Mouse (Mus musculus) neural tube, embryonic 13.5 days (tissue): Measurements from ENCODE around the gene Arfip2. TPM values are rescaled to one million over a fixed set of nuclear protein-coding genes. Genes with fewer than 3 reads are reported as not detected.

Experiments
- ATAC-seq: fragments of 200-750 bp; cut with Nextera tagmentation; 2 replicates; pipeline ENCODE4 v1.8.0; 2017; ENCODE audit warnings: low read depth, mild to moderate bottlenecking, moderate TSS enrichment, moderate library complexity
- H3K27ac ChIP-seq: fragments of 300-500 bp; sonication (generic); replicated peaks from 2 replicates; pipeline ENCODE4 v1.5.1; 2015; ENCODE audit warnings: moderate library complexity, mild to moderate bottlenecking, inconsistent platforms
- H3K27me3 ChIP-seq: fragments of 300-500 bp; sonication (generic); 2 replicates; pipeline ENCODE4 v1.6.1; 2015; ENCODE audit warnings: mild to moderate bottlenecking, inconsistent platforms
- H3K36me3 ChIP-seq: fragments of 300-500 bp; sonication (generic); 2 replicates; pipeline ENCODE4 v1.6.1; 2015; ENCODE audit warnings: mild to moderate bottlenecking, inconsistent platforms
- H3K4me1 ChIP-seq: fragments of 300-500 bp; sonication (generic); replicated peaks from 2 replicates; pipeline ENCODE4 v1.6.1; 2015; ENCODE audit warnings: inconsistent platforms
- H3K4me2 ChIP-seq: fragments of 300-500 bp; sonication (generic); 2 replicates; pipeline ENCODE4 v1.6.1; 2015; ENCODE audit warnings: inconsistent platforms, mild to moderate bottlenecking, moderate library complexity
- H3K4me3 ChIP-seq: fragments of 300-500 bp; sonication (generic); 2 replicates; pipeline ENCODE4 v1.5.1; 2015; ENCODE audit warnings: mild to moderate bottlenecking, inconsistent platforms
- H3K9ac ChIP-seq: fragments of 300-500 bp; sonication (generic); 2 replicates; pipeline ENCODE4 v1.6.1; 2015; ENCODE audit warnings: moderate library complexity, mild to moderate bottlenecking, inconsistent platforms
- H3K9me3 ChIP-seq: fragments of 300-500 bp; sonication (generic); 2 replicates; pipeline ENCODE4 v1.6.1; 2016; ENCODE audit warnings: inconsistent platforms
- WGBS: fragments of 180-500 bp; shearing (Covaris S2); methylation state at CpG from one replicate; pipeline ENCODE4 v1.1.7; 2015; 5-methylcytosine and 5-hydroxymethylcytosine counted together
- polyA plus RNA-seq: library from polyadenylated mRNA; unstranded; fragments of >200 nt; fragmentation: Nextera tagmentation; extraction: Ambion mirVana; gene quantifications from 2 replicates; pipeline ENCODE4 v1.2.1, GENCODE M21; 2015

The Arfip2 gene
- polyA plus RNA-seq, 1 experiment from 2014 or later, result 82.1 TPM

DNA sequence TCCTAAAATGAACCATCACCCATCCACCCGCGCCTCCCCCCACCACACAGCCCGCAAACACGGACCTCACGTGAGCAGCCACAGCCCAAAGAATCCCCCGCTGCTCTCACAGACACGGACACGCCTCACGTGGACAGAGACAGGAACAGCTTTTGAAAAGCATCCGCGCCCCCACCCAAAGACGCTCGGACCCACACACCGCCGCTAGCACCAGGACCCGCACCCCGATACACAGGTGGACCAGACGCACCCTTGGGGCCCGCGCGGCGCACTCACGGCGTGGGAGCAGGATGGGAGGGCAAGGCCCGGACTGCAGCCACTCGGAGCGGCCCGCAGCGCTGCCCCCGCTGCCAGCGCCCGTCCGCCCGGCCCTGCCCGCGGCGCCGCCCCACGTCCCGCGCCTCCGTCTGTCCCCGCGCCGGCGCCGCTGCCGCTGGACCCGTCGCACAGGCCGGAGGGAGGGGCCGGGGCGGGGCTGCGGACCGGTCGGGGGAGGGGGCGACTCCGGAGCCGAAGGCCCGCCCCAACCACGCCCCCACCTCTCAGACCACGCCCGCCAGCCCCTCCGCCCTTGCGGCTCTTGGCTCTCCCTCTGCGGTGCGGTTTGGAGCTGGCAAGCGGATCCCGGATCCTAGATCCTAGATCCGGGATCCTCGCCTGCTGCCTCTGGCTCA, 7.0 kb downstream of the Arfip2 start, which contains the start of gene Trim3:
Trim3 (minus strand) TSS at position 445 of the 674 bp plus-strand sequence.
- Histone ChIP-seq H3K36me3 (peaks cover 28% of the 10 kb centered on the region), H3K4me2 (peak within 1 kb of the TSS; percentile 86), H3K9ac (peak within 1 kb of the TSS; percentile 95), H3K27ac (peak within 1 kb of the TSS; percentile 93), H3K27me3 (no peaks in the 10 kb centered on the region), H3K4me3 (peak within 1 kb of the TSS; percentile 86), H3K4me1 (peaks cover 72% of the 10 kb centered on the region), H3K9me3 (no peaks in the 10 kb centered on the region)
- WGBS, result under 1% methylated on average over 67 of the region's 71 CpGs
- ATAC-seq, result peak; percentile 86

DNA sequence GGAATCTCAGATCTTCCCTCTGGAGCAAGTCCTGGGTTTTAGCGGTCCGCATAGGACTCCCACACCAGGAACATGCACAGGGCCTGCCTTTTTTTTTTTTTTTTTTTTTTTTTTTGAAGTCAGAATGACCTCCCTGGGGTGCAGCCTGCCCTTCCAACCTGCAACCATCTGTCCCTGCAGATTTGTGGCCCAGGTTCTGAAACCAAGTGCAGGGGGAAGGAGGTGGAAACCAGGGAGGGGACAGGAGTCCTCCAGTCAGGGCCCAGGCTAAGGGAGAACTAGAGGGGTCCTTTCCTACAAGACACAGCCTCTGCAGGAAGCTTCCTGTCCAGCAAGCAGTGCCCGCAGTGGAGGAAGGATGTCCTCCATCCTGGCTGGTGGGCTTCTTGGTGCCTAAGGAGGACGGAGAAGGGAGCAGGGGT, 7.7 kb downstream of the Arfip2 start:
- WGBS, result 23% methylated on average over 4 of the region's 4 CpGs
- ATAC-seq, result peak; percentile 25
- H3K4me2 ChIP-seq, result peak overlapping the region; percentile 86
- no peaks in the 10 kb centered on the region for H3K27me3 ChIP-seq
- H3K4me1 ChIP-seq, result peaks cover 75% of the 10 kb centered on the region
- peaks cover 21% of the 10 kb centered on the region for H3K36me3 ChIP-seq
- H3K4me3 ChIP-seq, result peak overlapping the region; percentile 86
- no peaks in the 10 kb centered on the region for H3K9me3 ChIP-seq
- H3K9ac ChIP-seq, result peak overlapping the region; percentile 95
- H3K27ac ChIP-seq, result peak overlapping the region; percentile 93

- peak overlapping the region; percentile 73 for H3K27ac ChIP-seq
- H3K36me3 ChIP-seq, result peaks cover 20% of the 10 kb centered on the region
- peak overlapping the region; percentile 11; the same call in 1 of the 2 replicates for H3K4me2 ChIP-seq
- H3K9ac ChIP-seq, result 0 out of 2 replicates have a peak overlapping the region, but pooled peaks have one; percentile 1
- H3K9me3 ChIP-seq, result no peaks in the 10 kb centered on the region
- peak; percentile 15; the same call in 1 of the 2 replicates for ATAC-seq
- no peaks in the 10 kb centered on the region for H3K27me3 ChIP-seq
- peaks cover 49% of the 10 kb centered on the region for H3K4me1 ChIP-seq
- 29% methylated on average over 3 of the region's 3 CpGs for WGBS
- no peak overlapping the region for H3K4me3 ChIP-seq
Observed at GRCm38 (mm10) chr7:105628633-105629032, 11.6 kb downstream of the Arfip2 start.

DNA sequence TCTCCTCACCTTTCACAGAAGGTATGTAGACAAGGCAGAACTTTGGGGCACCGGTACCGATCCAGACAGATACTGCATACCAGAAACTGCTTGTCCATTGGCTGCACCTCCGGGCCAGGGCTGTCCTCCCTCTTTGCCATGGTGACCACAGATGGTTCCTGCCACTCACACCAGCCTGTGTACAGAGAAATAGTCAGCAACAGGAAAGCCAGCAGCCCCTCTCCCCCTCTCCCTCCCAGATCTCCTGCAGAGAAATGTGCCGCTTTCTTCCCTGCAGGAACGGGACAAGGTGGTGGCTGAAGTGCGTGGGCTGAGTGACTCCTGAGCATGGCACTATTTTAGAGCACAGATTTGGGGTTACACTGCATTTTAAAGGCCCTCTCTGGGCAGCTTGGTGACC, 14.8 kb downstream of the Arfip2 start:
- H3K36me3 ChIP-seq, result peaks cover 53% of the 10 kb centered on the region
- ATAC-seq, result no peak

DNA sequence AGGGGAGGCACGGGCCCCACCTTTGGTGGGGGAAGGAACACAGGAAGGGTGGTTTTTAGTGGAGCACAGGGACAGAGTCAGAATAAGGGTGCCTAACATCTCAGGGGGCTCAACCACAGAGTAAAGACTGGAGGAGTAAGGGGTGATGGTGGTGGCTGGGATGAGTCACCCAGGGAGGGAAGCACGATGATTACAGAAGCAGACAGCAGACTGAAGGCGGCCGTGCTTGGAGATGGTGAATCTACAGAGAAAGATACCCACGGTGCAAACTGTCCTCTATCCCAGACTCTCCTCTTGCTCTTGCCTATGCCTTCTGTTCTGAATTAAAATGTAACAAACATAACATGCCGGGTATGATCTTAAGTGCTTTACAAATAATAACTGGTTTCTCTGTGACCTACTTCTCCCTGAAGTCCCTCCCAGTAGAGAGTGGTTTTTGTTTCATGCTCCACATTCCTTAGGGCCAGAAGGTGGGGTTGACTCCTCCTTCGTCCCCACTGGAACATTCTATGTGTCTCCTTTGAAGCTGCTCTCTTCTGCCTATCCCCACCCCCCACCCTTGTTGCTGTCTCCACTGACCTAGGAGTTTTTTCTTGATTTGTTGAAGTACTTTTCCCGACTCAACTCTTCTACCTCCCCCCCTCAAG, 18.4 kb downstream of the Arfip2 start:
- Histone ChIP-seq H3K9me3 (no peaks in the 10 kb centered on the region), H3K27ac (no peak overlapping the region), H3K4me2 (no peak overlapping the region), H3K27me3 (no peaks in the 10 kb centered on the region), H3K36me3 (peaks cover 88% of the 10 kb centered on the region), H3K9ac (no peak overlapping the region), H3K4me1 (no peaks in the 10 kb centered on the region), H3K4me3 (no peak overlapping the region)
- no peak for ATAC-seq
- 86% methylated on average over 8 of the region's 8 CpGs for WGBS

More for the DNA sequence above, 14.8 kb downstream of the Arfip2 start:
- Histone ChIP-seq H3K27ac (no peak overlapping the region), H3K27me3 (no peaks in the 10 kb centered on the region), H3K4me1 (peaks cover 23% of the 10 kb centered on the region), H3K4me2 (no peak overlapping the region), H3K9me3 (no peaks in the 10 kb centered on the region), H3K4me3 (no peak overlapping the region), H3K9ac (no peak overlapping the region)
- WGBS, result 81% methylated on average over 6 of the region's 6 CpGs

DNA sequence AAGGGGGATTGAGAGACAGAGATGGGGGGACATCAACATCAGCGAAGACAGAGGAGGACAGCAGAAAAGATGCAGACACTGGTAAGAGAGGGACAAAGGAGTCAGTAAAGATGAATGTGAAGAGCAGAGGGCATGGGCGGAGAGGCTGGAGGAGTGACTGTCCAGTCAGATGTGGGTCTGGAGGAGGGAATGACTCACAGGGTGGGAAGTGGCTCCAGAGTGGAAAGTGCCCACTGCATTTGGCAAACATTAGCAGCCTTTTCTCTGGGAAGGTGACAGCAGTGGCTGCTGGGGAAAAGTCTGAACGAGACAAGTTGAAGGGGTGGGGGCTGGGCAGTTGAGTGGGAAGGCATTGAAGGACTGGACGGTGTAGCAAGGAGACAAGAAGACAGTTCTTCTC, 19.2 kb downstream of the Arfip2 start:
- Histone ChIP-seq H3K36me3 (peaks cover 95% of the 10 kb centered on the region), H3K9ac (no peak overlapping the region), H3K27me3 (no peaks in the 10 kb centered on the region), H3K4me1 (no peaks in the 10 kb centered on the region), H3K4me2 (no peak overlapping the region), H3K4me3 (no peak overlapping the region), H3K27ac (no peak overlapping the region), H3K9me3 (no peaks in the 10 kb centered on the region)
- 90% methylated on average over 4 of the region's 4 CpGs for WGBS
- ATAC-seq, result no peak

DNA sequence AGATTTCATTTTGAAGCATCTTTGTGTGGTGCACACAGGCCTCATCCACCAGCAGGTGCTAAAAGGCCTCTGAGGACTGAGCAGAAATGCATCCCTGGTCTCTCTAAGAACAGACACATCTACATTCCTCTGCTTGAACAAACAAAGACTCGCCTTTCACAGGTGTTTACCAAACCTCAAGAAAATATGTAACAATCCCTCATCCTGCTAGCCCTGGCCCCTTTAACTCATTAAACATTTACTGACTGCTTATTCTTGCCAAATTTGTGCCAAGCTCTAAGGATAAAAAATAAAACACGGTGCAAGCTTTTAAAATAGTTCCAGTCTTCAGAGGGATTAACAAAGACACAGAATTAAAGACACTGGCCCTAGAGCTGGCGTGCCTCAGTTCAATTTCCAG, 20.5 kb downstream of the Arfip2 start:
- Histone ChIP-seq H3K27me3 (no peaks in the 10 kb centered on the region), H3K27ac (no peak overlapping the region), H3K4me3 (no peak overlapping the region), H3K36me3 (peaks cover 99% of the 10 kb centered on the region), H3K4me1 (no peaks in the 10 kb centered on the region), H3K4me2 (no peak overlapping the region), H3K9me3 (no peaks in the 10 kb centered on the region), H3K9ac (no peak overlapping the region)
- 89% methylated on average over 3 of the region's 3 CpGs for WGBS
- ATAC-seq, result no peak

DNA sequence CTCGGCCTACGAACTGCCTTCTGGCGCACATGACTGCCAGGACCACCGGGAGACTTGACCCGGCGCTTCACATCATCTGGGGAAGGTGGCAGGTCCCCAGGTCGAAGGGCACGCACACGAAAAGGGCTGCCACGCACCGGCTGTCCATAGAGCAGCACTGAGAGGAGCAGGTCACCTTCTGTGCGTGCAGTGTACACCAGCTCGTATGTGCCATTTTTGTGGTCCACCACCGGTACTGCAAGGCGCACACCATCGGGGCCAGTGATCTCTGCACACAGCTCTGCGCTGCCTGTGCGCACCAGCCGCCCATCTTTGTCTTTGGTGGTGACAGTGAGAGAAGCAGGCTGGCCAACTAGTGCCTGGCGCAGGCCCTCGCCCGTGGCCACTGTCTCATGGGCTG, 22.4 kb downstream of the Arfip2 start:
- H3K4me3 ChIP-seq, result no peak overlapping the region
- H3K27me3 ChIP-seq, result no peaks in the 10 kb centered on the region
- no peak overlapping the region for H3K27ac ChIP-seq
- H3K9ac ChIP-seq, result no peak overlapping the region
- 96% methylated on average over 22 of the region's 22 CpGs for WGBS
- peaks cover 99% of the 10 kb centered on the region for H3K36me3 ChIP-seq
- no peaks in the 10 kb centered on the region for H3K9me3 ChIP-seq
- no peak overlapping the region for H3K4me2 ChIP-seq
- no peaks in the 10 kb centered on the region for H3K4me1 ChIP-seq
- no peak for ATAC-seq

- no peak overlapping the region for H3K4me2 ChIP-seq
- H3K9me3 ChIP-seq, result no peaks in the 10 kb centered on the region
- no peak overlapping the region for H3K9ac ChIP-seq
- no peak for ATAC-seq
- no peaks in the 10 kb centered on the region for H3K27me3 ChIP-seq
- 91% methylated on average over 6 of the region's 6 CpGs for WGBS
- H3K36me3 ChIP-seq, result peaks cover 99% of the 10 kb centered on the region
- H3K4me3 ChIP-seq, result no peak overlapping the region
- no peaks in the 10 kb centered on the region for H3K4me1 ChIP-seq
- H3K27ac ChIP-seq, result no peak overlapping the region
Observed at GRCm38 (mm10) chr7:105616561-105616960, 23.7 kb downstream of the Arfip2 start.

DNA sequence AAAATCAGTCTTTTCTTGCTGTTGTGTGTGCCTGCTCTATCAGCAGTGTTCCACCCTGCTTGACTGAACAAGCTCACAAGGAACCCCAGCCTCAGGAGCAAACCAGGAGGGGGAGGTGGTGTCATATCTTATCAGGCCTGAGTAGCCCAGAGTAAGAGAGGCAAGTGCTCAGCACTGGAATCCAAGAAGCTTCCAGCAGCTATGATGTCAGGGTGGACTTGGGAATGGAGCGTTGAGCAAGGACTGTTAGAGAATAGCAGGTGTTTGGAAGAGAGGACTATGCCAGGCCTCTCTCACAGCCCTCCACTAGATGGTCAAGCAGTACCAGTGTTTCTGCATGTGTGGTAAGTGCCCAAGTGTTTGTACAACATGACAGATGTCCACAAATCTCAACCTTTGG, 24.5 kb downstream of the Arfip2 start:
- 90% methylated on average over 1 of the region's 1 CpGs for WGBS
- H3K36me3 ChIP-seq, result peaks cover 99% of the 10 kb centered on the region
- H3K4me1 ChIP-seq, result no peaks in the 10 kb centered on the region
- H3K27me3 ChIP-seq, result no peaks in the 10 kb centered on the region
- no peak overlapping the region for H3K4me3 ChIP-seq
- H3K9ac ChIP-seq, result no peak overlapping the region
- no peaks in the 10 kb centered on the region for H3K9me3 ChIP-seq
- no peak for ATAC-seq
- no peak overlapping the region for H3K27ac ChIP-seq
- no peak overlapping the region for H3K4me2 ChIP-seq

DNA sequence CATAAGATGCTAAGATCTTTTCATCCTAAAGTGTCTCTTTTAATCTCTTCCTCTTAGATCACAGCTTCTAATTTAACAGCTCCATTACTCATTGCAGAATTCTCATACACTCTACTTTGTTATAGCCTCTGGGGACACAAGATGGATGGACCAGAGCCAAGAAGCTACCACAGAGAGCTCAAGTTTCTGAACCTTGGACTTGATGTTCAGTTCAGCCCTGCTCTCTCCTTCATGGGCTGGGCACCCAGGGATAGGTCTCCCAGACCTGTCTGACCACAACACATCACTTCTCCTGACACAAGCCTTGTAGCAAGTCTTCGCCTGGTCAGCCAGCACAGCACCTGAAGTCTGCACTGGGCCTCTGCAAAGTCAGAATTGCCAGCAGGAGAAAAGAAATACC, 25.8 kb downstream of the Arfip2 start:
- no peaks in the 10 kb centered on the region for H3K27me3 ChIP-seq
- H3K4me3 ChIP-seq, result no peak overlapping the region
- no peak for ATAC-seq
- WGBS, result 86% methylated on average over 1 of the region's 1 CpGs
- H3K36me3 ChIP-seq, result peaks cover 100% of the 10 kb centered on the region
- H3K4me2 ChIP-seq, result no peak overlapping the region
- no peak overlapping the region for H3K9ac ChIP-seq
- no peak overlapping the region for H3K27ac ChIP-seq
- H3K4me1 ChIP-seq, result no peaks in the 10 kb centered on the region
- no peaks in the 10 kb centered on the region for H3K9me3 ChIP-seq

DNA sequence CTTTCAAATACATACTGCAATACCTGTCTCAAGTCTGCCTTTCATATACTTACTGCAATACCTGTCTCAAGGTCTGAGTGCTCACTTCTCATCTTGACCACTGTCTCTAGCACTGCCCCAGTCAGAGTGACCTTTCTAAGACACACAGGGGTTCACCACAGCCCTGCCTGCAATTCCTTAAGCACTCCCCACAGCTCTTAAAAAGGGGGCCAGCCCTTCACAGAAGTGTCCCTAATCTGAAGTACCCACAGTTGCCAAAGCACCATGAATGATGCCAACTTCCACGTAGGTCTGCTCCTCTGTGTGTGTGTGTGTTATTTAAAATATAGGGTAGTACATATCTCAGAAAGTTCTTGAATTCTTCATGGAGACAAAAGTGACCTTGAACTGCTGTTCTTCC, 28.4 kb downstream of the Arfip2 start:
- H3K27ac ChIP-seq, result no peak overlapping the region
- H3K9ac ChIP-seq, result no peak overlapping the region
- peaks cover 77% of the 10 kb centered on the region for H3K36me3 ChIP-seq
- H3K4me2 ChIP-seq, result no peak overlapping the region
- 95% methylated on average over 1 of the region's 1 CpGs for WGBS
- no peak overlapping the region for H3K4me3 ChIP-seq
- no peaks in the 10 kb centered on the region for H3K27me3 ChIP-seq
- H3K9me3 ChIP-seq, result no peaks in the 10 kb centered on the region
- no peaks in the 10 kb centered on the region for H3K4me1 ChIP-seq
- no peak for ATAC-seq
